In the genomic region with DNA sequence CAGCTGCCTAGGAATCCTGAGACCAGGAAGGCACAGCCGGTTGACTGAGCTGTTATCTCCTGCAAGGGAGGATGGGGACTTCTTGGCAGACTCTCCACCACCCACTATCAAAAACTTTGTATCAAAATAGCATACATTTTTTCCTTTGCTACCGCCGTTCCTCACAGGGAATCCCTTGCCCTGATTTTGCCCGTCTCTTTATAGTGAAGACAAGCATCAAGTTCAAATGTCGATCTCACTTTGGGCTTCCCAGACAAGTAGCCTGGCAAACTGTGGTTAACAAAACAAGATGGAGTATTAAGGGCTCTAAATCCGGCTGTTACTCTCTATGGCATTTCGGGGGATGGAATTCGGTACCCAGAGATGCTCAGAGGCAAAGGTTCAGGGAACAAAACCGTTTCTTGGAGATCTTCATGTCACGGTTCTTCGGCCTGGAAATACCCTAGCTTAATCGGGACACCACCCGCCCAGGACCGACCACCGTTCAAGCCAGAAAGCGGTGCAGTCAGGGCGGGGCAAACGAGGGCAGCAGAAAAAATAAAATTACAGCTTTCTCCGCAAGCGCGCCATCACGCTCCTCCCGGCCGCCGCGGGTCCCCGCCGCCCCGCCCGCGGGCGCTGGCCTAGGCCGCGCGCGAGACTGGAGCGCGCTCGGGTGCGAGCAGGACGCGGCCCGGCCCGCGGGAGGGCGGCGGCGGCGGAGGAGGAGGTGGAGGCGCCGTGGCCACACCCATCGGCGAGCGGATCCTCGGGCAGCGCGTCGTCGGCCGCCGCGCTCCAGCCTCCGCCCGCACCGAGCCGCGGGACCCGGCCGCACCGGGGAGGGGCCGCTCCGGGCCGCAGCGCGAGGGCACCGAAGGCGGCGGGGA, we compare ENCODE assay signal across 8 mouse cellular contexts. TPM values are rescaled to one million over a fixed set of nuclear protein-coding genes. Genes with fewer than 3 reads are reported as not detected.
DNase-seq lines count a peak whose midpoint lies in the region; ATAC-seq and TF ChIP-seq lines count a peak whose summit lies in the region.

Gene Arl8a (plus strand): TSS at position 748 of the 869 bp plus-strand sequence.

- intact Hi-C loops in heart, postnatal 10 days (cut with DNase I) = no loop called here

- H3K9me3 ChIP-seq in E14TG2a.4 (ENCODE audit: low read length) = no peaks in the 10 kb centered on the region
- no peaks in the 10 kb centered on the region for H3K9me3 ChIP-seq in forebrain, embryonic 14.5 days (replicated peaks; ENCODE audit: control insufficient read depth, low read length)
- H3K9me3 ChIP-seq in neural tube, embryonic 15.5 days (replicated peaks) = no peaks in the 10 kb centered on the region

- peaks cover 13% of the 10 kb centered on the region for H3K36me3 ChIP-seq in E14TG2a.4 (ENCODE audit: insufficient read depth, low read length)
- H3K36me3 ChIP-seq in forebrain, embryonic 14.5 days (ENCODE audit: control insufficient read depth, insufficient read depth, low read length) = peaks cover 1% of the 10 kb centered on the region; the same call in 1 of the 2 replicates
- H3K36me3 ChIP-seq in neural tube, embryonic 15.5 days = 0 out of 2 replicates have a peak, but pooled peaks cover under 1% of the 10 kb centered on the region

- peak within 1 kb of the TSS; percentile 73 for H3K4me2 ChIP-seq in forebrain, embryonic 14.5 days (ENCODE audit: low read length)
- H3K4me2 ChIP-seq in neural tube, embryonic 15.5 days = peak within 1 kb of the TSS; percentile 94

- no peak for TF ChIP-seq CTCF in E14TG2a.4 (conservative IDR thresholded peaks at IDR 0.05; ENCODE audit: low read length)
- no peak for TF ChIP-seq CTCF in lung, adult 2 months (IDR thresholded peaks at IDR 0.05; ENCODE audit: insufficient read depth, low read length)

- peaks cover 25% of the 10 kb centered on the region for H3K4me1 ChIP-seq in E14TG2a.4 (replicated peaks; ENCODE audit: low read depth, low read length)
- peaks cover 15% of the 10 kb centered on the region for H3K4me1 ChIP-seq in forebrain, embryonic 14.5 days (ENCODE audit: control insufficient read depth, insufficient read depth, low read length)
- H3K4me1 ChIP-seq in lung, adult 2 months (ENCODE audit: control insufficient read depth, insufficient read depth, low read length) = peaks cover 5% of the 10 kb centered on the region
- H3K4me1 ChIP-seq in neural tube, embryonic 15.5 days = peaks cover 40% of the 10 kb centered on the region

- TF ChIP-seq POLR2A in lung, adult 2 months (IDR thresholded peaks at IDR 0.05; ENCODE audit: borderline replicate concordance, extremely low read depth, low read depth, low read length) = peak; percentile 28; the same call in 1 of the 2 replicates

- under 1% methylated on average over 71 of the region's 78 CpGs for WGBS in forebrain, embryonic 14.5 days
- WGBS in large intestine, adult 2 months = 2% methylated on average over 78 of the region's 78 CpGs
- WGBS in lung, adult 2 months = 1% methylated on average over 78 of the region's 78 CpGs
- WGBS in neural tube, embryonic 15.5 days = under 1% methylated on average over 68 of the region's 78 CpGs

- peak; percentile 79 for ATAC-seq in cerebellum, adult (ENCODE audit: insufficient number of reproducible peaks, low FRiP score, low TSS enrichment)
- peak; percentile 86 for ATAC-seq in forebrain, embryonic 14.5 days
- ATAC-seq in neural tube, embryonic 15.5 days (ENCODE audit: low FRiP score) = peak; percentile 87

- H3K4me3 ChIP-seq in E14TG2a.4 (replicated peaks; ENCODE audit: low read length) = peak within 1 kb of the TSS; percentile 96
- peak within 1 kb of the TSS; percentile 98 for H3K4me3 ChIP-seq in forebrain, embryonic 14.5 days (ENCODE audit: low read depth, low read length)
- peak within 1 kb of the TSS; percentile 99 for H3K4me3 ChIP-seq in lung, adult 2 months (replicated peaks; ENCODE audit: extremely low read depth, low read depth, low read length)
- H3K4me3 ChIP-seq in neural tube, embryonic 15.5 days (replicated peaks) = peak within 1 kb of the TSS; percentile 99

- peak within 1 kb of the TSS; percentile 90 for H3K27ac ChIP-seq in forebrain, embryonic 14.5 days (ENCODE audit: low read depth, low read length)
- H3K27ac ChIP-seq in neural tube, embryonic 15.5 days (replicated peaks) = peak within 1 kb of the TSS; percentile 99

- H3K9ac ChIP-seq in forebrain, embryonic 14.5 days (ENCODE audit: low read length) = peak within 1 kb of the TSS; percentile 98
- H3K9ac ChIP-seq in neural tube, embryonic 15.5 days (replicated peaks) = peak within 1 kb of the TSS; percentile 99

- H3K27me3 ChIP-seq in E14TG2a.4 (ENCODE audit: insufficient read depth, low read length) = peaks cover 40% of the 10 kb centered on the region
- no peaks in the 10 kb centered on the region for H3K27me3 ChIP-seq in forebrain, embryonic 14.5 days (replicated peaks; ENCODE audit: control insufficient read depth, insufficient read depth, low read length)
- H3K27me3 ChIP-seq in neural tube, embryonic 15.5 days (replicated peaks) = no peaks in the 10 kb centered on the region

- peak; percentile 89 for DNase-seq in forebrain, embryonic 14.5 days (ENCODE audit: low spot score)
- peak; percentile 82 to 87 for DNase-seq in heart, postnatal 10 days
- DNase-seq in large intestine, adult 2 months (ENCODE audit: low read depth, low spot score) = no peak
- DNase-seq in lung, adult 2 months = peak; percentile 79
- DNase-seq in testis, postnatal 10 days (ENCODE audit: low spot score) = peak; percentile 90

RNA-seq across cellular contexts. Expression of gene Arl8a, which starts in this region (rescaled TPM):
- 213 and 251 TPM in 2 replicates for polyA plus RNA-seq in forebrain, embryonic 14.5 days (2014; fragmentation: Nextera tagmentation; extraction: Ambion mirVana)
- total RNA-seq in heart, postnatal 10 days (2021) = 10 to 100 TPM; 29.9 to 31.8 TPM
- polyA plus RNA-seq in large intestine, adult 2 months (2012; rRNA removed) = 61.0 and 65.9 TPM in 2 replicates
- polyA plus RNA-seq in lung, adult 2 months (2012; rRNA removed) = 66.5 and 84.7 TPM in 2 replicates
- polyA plus RNA-seq in neural tube, embryonic 15.5 days (2015; fragmentation: Nextera tagmentation; extraction: Ambion mirVana) = 314 and 353 TPM in 2 replicates
